Mouse (Mus musculus) CH12.LX (cell line): Measurements from ENCODE around the gene Ggct. TPM values are rescaled to one million over a fixed set of nuclear protein-coding genes. Genes with fewer than 3 reads are reported as not detected.

ENCODE experiments used
- DNase-seq: peaks from one replicate; pipeline ENCODE4 v3.0.0-alpha.2; 2013; ENCODE audit errors: extremely low read depth
- H3K27ac ChIP-seq: 2 replicates; pipeline ENCODE4 v1.5.1; 2012; ENCODE audit warnings: low read depth, mild to moderate bottlenecking, control low read depth, moderate library complexity; ENCODE audit not compliant: insufficient read depth
- H3K27me3 ChIP-seq: replicated peaks from 2 replicates; pipeline ENCODE3; 2012; ENCODE audit warnings: inconsistent platforms
- H3K36me3 ChIP-seq, 2 experiments: replicated peaks in 1 of 2; 2 replicates each; pipeline versions ENCODE3 to v1.6.1; 2012; ENCODE audit warnings: inconsistent platforms in 1 of 2, low read length in 1 of 2, mild to moderate bottlenecking in 1 of 2, mixed read lengths in 1 of 2, moderate library complexity in 1 of 2; ENCODE audit not compliant: control insufficient read depth in 1 of 2, insufficient read depth in 1 of 2
- H3K4me1 ChIP-seq, 2 experiments: 2 replicates each; pipeline ENCODE4 v1.6.1; 2012; ENCODE audit warnings: inconsistent platforms in 1 of 2, moderate library complexity in 1 of 2; ENCODE audit not compliant: insufficient read depth in 2 of 2, control insufficient read depth in 1 of 2
- H3K4me2 ChIP-seq: 2 replicates; pipeline ENCODE4 v1.6.1; 2012; ENCODE audit warnings: low read depth, mild to moderate bottlenecking, control low read depth; ENCODE audit not compliant: poor library complexity, insufficient read depth, severe bottlenecking
- H3K4me3 ChIP-seq, 3 experiments: fragments of 150-350 bp in 1 of 3; sonication (generic) in 1 of 3; replicated peaks in 1 of 3; 2 replicates each; pipeline versions ENCODE3 to v1.5.1; 2011 to 2012; ENCODE audit warnings: low read depth in 2 of 3, low read length in 2 of 3, mild to moderate bottlenecking in 2 of 3, moderate library complexity in 2 of 3, control low read depth in 1 of 3, improper control_type of control experiment in 1 of 3, inconsistent platforms in 1 of 3, mixed read lengths in 1 of 3; ENCODE audit not compliant: poor library complexity in 1 of 3
- H3K79me2 ChIP-seq: replicated peaks from 2 replicates; pipeline ENCODE4 v1.6.1; 2012; ENCODE audit warnings: mild to moderate bottlenecking, moderate library complexity; ENCODE audit not compliant: control insufficient read depth, poor library complexity, insufficient read depth, severe bottlenecking; ENCODE audit errors: extremely low read depth
- H3K9ac ChIP-seq: 2 replicates; pipeline ENCODE4 v1.6.1; 2012; ENCODE audit warnings: low read depth, mild to moderate bottlenecking, control low read depth, moderate library complexity; ENCODE audit not compliant: insufficient read depth
- H3K9me3 ChIP-seq: replicated peaks from 2 replicates; pipeline ENCODE3; 2012; ENCODE audit warnings: low read length, inconsistent platforms, mixed read lengths
- BHLHE40 ChIP-seq: IDR thresholded peaks from 2 replicates; pipeline ENCODE4 v1.6.1; 2011; ENCODE audit warnings: mild to moderate bottlenecking, low read depth, low read length, improper control_type of control experiment
- CHD1 ChIP-seq: IDR thresholded peaks from 2 replicates; pipeline ENCODE4 v1.6.1; 2012; ENCODE audit warnings: low read depth, low read length, improper control_type of control experiment, inconsistent platforms
- HCFC1 ChIP-seq: IDR thresholded peaks from 2 replicates; pipeline ENCODE4 v1.6.1; 2012; ENCODE audit warnings: low read depth, mild to moderate bottlenecking, inconsistent platforms, low read length, improper control_type of control experiment
- IRF4 ChIP-seq: IDR thresholded peaks from 2 replicates; pipeline ENCODE4 v1.6.1; 2014; ENCODE audit warnings: low read depth, mild to moderate bottlenecking, inconsistent platforms, low read length, improper control_type of control experiment
- JUND ChIP-seq: conservative IDR thresholded peaks from 2 replicates; pipeline ENCODE4 v1.6.1; 2011; ENCODE audit warnings: low read depth, low read length, improper control_type of control experiment
- MAFK ChIP-seq: IDR thresholded peaks from 2 replicates; pipeline ENCODE4 v1.6.1; 2011; ENCODE audit warnings: low read length, improper control_type of control experiment; ENCODE audit not compliant: insufficient replicate concordance
- MAX ChIP-seq: IDR thresholded peaks from 2 replicates; pipeline ENCODE4 v1.6.1; 2011; ENCODE audit warnings: low read length, improper control_type of control experiment
- MXI1 ChIP-seq: IDR thresholded peaks from 2 replicates; pipeline ENCODE4 v1.6.1; 2011; ENCODE audit warnings: mild to moderate bottlenecking, low read depth, low read length, improper control_type of control experiment
- NRF1 ChIP-seq: IDR thresholded peaks from 2 replicates; pipeline ENCODE4 v1.6.1; 2014; ENCODE audit warnings: low read depth, mild to moderate bottlenecking, inconsistent platforms, low read length, improper control_type of control experiment, moderate library complexity
- RAD21 ChIP-seq: IDR thresholded peaks from 2 replicates; pipeline ENCODE4 v1.6.1; 2011; ENCODE audit warnings: low read depth, mild to moderate bottlenecking, low read length, improper control_type of control experiment, moderate library complexity
- ZC3H11A ChIP-seq: IDR thresholded peaks from 2 replicates; pipeline ENCODE4 v1.6.1; 2012; ENCODE audit warnings: low read depth, mild to moderate bottlenecking, inconsistent platforms, low read length, improper control_type of control experiment
- ZKSCAN1 ChIP-seq: IDR thresholded peaks from 2 replicates; pipeline ENCODE4 v1.6.1; 2012; ENCODE audit warnings: low read depth, inconsistent platforms, low read length, improper control_type of control experiment, borderline replicate concordance
- ZNF384 ChIP-seq: IDR thresholded peaks from 2 replicates; pipeline ENCODE4 v1.6.1; 2012; ENCODE audit warnings: low read depth, low read length, improper control_type of control experiment, inconsistent platforms
- dilution Hi-C: fragments of 300-500 bp; cut with MboI; formaldehyde crosslinking; loops from 2 replicates; pipeline ENCODE4 v1.14.3; 2020; ENCODE audit warnings: low sequenced_read_pairs; ENCODE audit not compliant: extremely low pct_unique_long_range_greater_than_20kb, extremely low pct_ligation_motif_present
- in situ Hi-C: fragments of 300-500 bp; cut with MboI; formaldehyde crosslinking; loops from 3 replicates; pipeline ENCODE4 v1.14.3; 2019; ENCODE audit warnings: low sequenced_read_pairs, low pct_ligation_motif_present, low pct_unique_long_range_greater_than_20kb, mixed read lengths
- polyA plus RNA-seq: library from polyadenylated mRNA; unstranded; fragments of >175 nt; gene quantifications from 2 replicates; pipeline ENCODE4 v1.2.1, GENCODE M21; 2012; ENCODE audit warnings: low read depth; ENCODE audit not compliant: insufficient read length
- total RNA-seq, 2 experiments: library from RNA; depleted of rRNA; stranded (reverse); fragments of 300-350 nt in 1 of 2; fragments of >200 nt in 1 of 2; gene quantifications; 2 replicates each; pipeline ENCODE4 v1.2.3; 2012 to 2014

The Ggct gene
- total and polyA plus RNA-seq, 3 experiments, result 9.8 to 24.5 (median 12.7) TPM

GRCm38 (mm10) chr6:54983526-54984050 is 9.2 kb downstream of the Ggct start:
- H3K4me3 ChIP-seq, result no peak overlapping the region
- H3K27ac ChIP-seq, result no peak overlapping the region
- no peak overlapping the region for H3K4me2 ChIP-seq
- in situ Hi-C loops, result no loop called here
- H3K4me1 ChIP-seq, result no peaks in the 10 kb centered on the region
- TF ChIP-seq HCFC1 (no peak), MXI1 (no peak), ZNF384 (no peak), JUND (no peak), NRF1 (no peak)
- no peak overlapping the region for H3K9ac ChIP-seq
- no peaks in the 10 kb centered on the region for H3K9me3 ChIP-seq
- no peaks in the 10 kb centered on the region for H3K79me2 ChIP-seq
- peaks cover 5 to 39% of the 10 kb centered on the region in 2 experiments for H3K36me3 ChIP-seq
- H3K27me3 ChIP-seq, result no peaks in the 10 kb centered on the region
- no peak for DNase-seq
- dilution Hi-C loops, result no loop called here

- H3K27ac ChIP-seq, result no peak overlapping the region
- DNase-seq, result no peak
- H3K9me3 ChIP-seq, result no peaks in the 10 kb centered on the region
- in situ Hi-C loops (no loop called here), dilution Hi-C loops (no loop called here)
- peaks cover 0 to 14% of the 10 kb centered on the region in 2 experiments for H3K36me3 ChIP-seq
- no peak overlapping the region for H3K9ac ChIP-seq
- H3K27me3 ChIP-seq, result peaks cover 2% of the 10 kb centered on the region
- H3K4me2 ChIP-seq, result no peak overlapping the region
- H3K4me3 ChIP-seq, result no peak overlapping the region
- no peak for TF ChIP-seq HCFC1
- 0 out of 4 replicates have a peak, but pooled peaks cover 0 to 2% of the 10 kb centered on the region in 2 experiments for H3K4me1 ChIP-seq
- H3K79me2 ChIP-seq, result no peaks in the 10 kb centered on the region
Measured at GRCm38 (mm10) chr6:54979426-54979825, 13.3 kb downstream of the Ggct start.

GRCm38 (mm10) chr6:54975616-54976015 is 17.1 kb downstream of the Ggct start:
- no peak overlapping the region for H3K4me3 ChIP-seq
- H3K36me3 ChIP-seq, result no peaks in the 10 kb centered on the region
- H3K9ac ChIP-seq, result no peak overlapping the region
- DNase-seq, result no peak
- no peak overlapping the region for H3K4me2 ChIP-seq
- H3K79me2 ChIP-seq, result no peaks in the 10 kb centered on the region
- in situ Hi-C loops, result no loop called here
- H3K27me3 ChIP-seq, result peaks cover 16% of the 10 kb centered on the region
- H3K4me1 ChIP-seq, result peaks cover 4 to 15% of the 10 kb centered on the region in 2 experiments; a peak in 3 of 4 replicates
- H3K9me3 ChIP-seq, result no peaks in the 10 kb centered on the region
- dilution Hi-C loops, result no loop called here
- no peak overlapping the region for H3K27ac ChIP-seq
- TF ChIP-seq ZKSCAN1 (no peak), MAX (no peak), IRF4 (no peak), ZC3H11A (no peak), RAD21 (no peak), BHLHE40 (no peak), MAFK (no peak), CHD1 (no peak)
